Mouse (Mus musculus) Patski (cell line): ENCODE data around the gene Nos1. TPM values are rescaled to one million over a fixed set of nuclear protein-coding genes. Genes with fewer than 3 reads are reported as not detected.

ENCODE experiments used
- ATAC-seq: fragments of 100-300 bp; one replicate; pipeline ENCODE4 v1.8.0; 2021
- CTCF ChIA-PET: fragments of 350-600 bp; sonication (Branson Sonifier 250); formaldehyde crosslinking; loops from one replicate; lab custom pipeline; 2022; ENCODE audit warnings: inconsistent platforms; lab: Charles Lee
- POLR2A ChIA-PET: fragments of 350-600 bp; sonication (Branson Sonifier 250); formaldehyde crosslinking; loops from one replicate; lab custom pipeline; 2022; ENCODE audit warnings: antibody characterized with exemption, inconsistent platforms; lab: Charles Lee
- DNase-seq: peaks from one replicate; pipeline ENCODE4 v3.0.0-alpha.2; 2011; ENCODE audit warnings: low read depth, low spot score
- H3K27me3 ChIP-seq: fragments of 371-371 bp; one replicate; pipeline ENCODE4 v1.5.1; 2021
- CTCF ChIP-seq: fragments of 100-300 bp; IDR thresholded peaks from one replicate; pipeline ENCODE4 v1.5.1; 2021
- in situ Hi-C: fragments of 300-500 bp; cut with MboI; formaldehyde crosslinking; loops from 3 replicates; pipeline ENCODE4 v1.11.1; 2018; ENCODE audit warnings: low pct_unique_long_range_greater_than_20kb, mixed read lengths
- polyA plus RNA-seq: library from polyadenylated mRNA; unstranded; gene quantifications from one replicate; pipeline ENCODE4 v1.2.3, GENCODE M21; 2021

The Nos1 gene
- polyA plus RNA-seq, 1 experiment from 2014 or later = 0.01 TPM

DNA sequence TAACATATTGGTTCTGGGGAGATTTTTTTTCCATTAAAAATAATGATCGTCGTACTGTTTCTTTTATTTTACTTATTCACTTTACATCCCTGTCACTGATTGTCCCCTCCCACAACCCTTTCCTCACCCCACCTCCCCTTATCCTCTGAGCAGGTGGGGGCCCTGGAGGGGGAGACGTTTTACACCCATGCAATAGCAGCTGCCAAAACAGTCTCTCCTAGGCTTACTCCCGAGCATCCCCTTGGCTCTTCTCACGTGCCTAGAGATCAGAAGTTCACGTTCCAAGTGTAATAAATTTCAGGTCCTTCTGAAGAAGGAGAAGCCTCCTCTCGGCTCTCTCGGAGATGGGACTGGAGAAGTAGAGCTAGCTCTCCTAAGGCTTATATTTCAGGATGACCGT, 20.0 kb downstream of the Nos1 start:
- in situ Hi-C loops = no loop called here
- DNase-seq = no peak
- peaks cover 15% of the 10 kb centered on the region for H3K27me3 ChIP-seq
- no peak for TF ChIP-seq CTCF
- ChIA-PET CTCF (no interaction called here), POLR2A (no interaction called here)
- no peak for ATAC-seq

DNA sequence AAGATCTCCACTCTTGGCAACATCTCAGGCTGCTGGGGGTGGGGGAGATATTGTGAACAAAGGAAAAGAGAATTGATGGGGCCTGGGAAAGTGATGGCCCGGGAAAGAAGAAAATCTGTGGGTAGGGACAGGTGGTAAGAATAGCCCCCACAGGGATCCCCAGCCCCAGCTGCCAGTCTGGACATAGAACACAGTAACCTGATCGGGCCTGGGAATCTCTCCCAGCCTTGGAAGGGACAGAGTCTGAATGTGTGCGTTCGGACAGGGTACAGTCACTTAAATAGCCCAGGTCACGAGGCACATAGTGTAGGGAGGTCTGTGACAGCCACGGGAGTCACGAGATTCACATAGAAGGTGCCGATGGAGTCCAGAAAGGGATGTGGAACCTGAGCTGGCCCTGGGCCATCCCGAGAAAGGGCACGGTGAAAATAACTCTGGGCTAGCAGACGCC, 21.3 kb downstream of the Nos1 start:
- in situ Hi-C loops = no loop called here
- H3K27me3 ChIP-seq = peaks cover 11% of the 10 kb centered on the region
- ATAC-seq (no peak), DNase-seq (no peak)
- TF ChIP-seq CTCF = no peak
- ChIA-PET CTCF (no interaction called here), POLR2A (no interaction called here)

DNA sequence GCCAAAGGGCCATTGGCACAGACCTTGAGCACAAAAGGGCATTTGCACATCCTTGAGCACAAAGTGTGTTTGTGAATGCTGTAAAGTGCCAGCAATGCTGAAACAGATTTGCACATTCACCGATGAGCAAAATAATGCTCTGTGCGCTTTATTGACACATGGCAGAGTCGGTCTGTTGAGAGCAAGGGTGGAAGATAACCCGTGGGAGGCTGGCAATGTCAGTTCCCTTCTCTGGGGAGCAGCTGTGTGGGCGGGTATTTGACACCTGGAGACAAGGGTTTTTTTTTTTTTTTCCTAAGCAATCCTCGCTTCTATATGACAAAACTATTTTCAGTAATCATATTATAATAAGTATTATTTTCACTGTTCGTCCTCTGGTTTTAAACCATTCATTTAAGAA, 22.7 kb downstream of the Nos1 start:
- TF ChIP-seq CTCF = no peak
- H3K27me3 ChIP-seq = peaks cover 8% of the 10 kb centered on the region
- in situ Hi-C loops = no loop called here
- CTCF ChIA-PET = no interaction called here
- POLR2A ChIA-PET = no interaction called here
- DNase-seq (no peak), ATAC-seq (no peak)

DNA sequence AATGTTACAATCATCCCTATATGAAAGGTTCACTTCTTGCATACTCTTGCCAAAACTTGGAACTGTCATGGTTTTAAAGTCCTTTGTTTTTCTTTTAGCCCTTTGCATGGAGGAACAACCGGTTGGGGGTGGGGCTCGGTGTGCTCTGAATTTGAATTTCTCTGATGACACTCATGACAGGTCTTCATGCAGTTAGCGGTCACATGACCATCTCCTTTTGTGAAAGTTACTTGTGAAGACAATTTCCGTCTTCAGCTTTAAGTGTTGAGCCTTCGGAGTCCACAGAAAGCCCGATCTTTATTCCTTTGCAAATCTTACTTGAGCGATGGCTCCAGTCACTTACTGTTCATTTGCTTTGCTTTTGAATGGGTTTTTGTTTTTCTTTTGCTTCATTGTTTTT, 30.1 kb downstream of the Nos1 start:
- DNase-seq (no peak), ATAC-seq (no peak)
- POLR2A ChIA-PET = no interaction called here
- CTCF ChIA-PET = no interaction called here
- peaks cover 9% of the 10 kb centered on the region for H3K27me3 ChIP-seq
- TF ChIP-seq CTCF = no peak
- in situ Hi-C loops = no loop called here

DNA sequence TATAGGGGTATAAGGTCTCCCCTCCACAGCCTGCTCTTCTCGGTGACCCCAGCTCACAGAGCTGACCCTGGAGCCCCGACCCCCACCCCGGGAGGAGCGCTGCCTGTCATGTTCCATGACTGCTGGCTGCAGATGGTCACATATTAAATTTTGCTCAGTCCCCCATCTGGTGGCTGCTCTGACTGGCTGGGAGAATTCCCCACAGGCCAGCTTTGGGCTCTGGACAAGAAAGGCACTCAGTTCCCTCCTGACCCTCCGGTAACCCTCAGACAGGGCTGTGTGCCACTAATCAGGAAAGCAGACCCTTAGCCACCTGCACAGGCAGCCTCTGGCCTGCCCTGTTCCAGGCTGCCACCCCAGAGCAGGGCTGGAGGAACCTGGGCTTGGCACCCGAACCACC, 38.0 kb downstream of the Nos1 start:
- ATAC-seq = no peak
- H3K27me3 ChIP-seq = peaks cover 22% of the 10 kb centered on the region
- ChIA-PET POLR2A (no interaction called here), CTCF (interaction anchor here (0.5 kb wide), 1 partner anchor 12 kb away, joined by 3 read pairs; no protein-coding TSS in a partner anchor)
- TF ChIP-seq CTCF = no peak
- DNase-seq = no peak
- in situ Hi-C loops = no loop called here

DNA sequence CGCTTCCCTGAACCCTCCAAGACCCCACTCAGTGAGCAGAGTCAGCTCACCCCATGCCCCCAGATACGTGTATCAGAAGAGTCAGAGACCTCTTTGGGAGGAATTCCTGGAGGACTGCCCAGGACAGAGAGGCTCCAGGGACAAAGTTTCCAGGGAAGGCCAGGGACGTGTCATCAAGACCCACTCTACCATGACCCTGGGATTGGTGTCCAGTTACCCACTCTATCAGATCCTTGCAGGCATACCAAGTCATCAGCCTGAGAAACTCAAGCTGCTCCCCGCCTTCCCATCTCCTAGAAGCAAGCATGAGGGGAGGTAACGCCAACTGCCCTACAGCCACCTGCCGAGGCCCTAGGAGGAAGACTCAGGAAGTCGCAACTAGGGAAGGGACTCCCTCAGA, 39.6 kb downstream of the Nos1 start:
- ATAC-seq (no peak), DNase-seq (no peak)
- TF ChIP-seq CTCF = no peak
- CTCF ChIA-PET = no interaction called here
- peaks cover 21% of the 10 kb centered on the region for H3K27me3 ChIP-seq
- POLR2A ChIA-PET = no interaction called here
- in situ Hi-C loops = no loop called here

DNA sequence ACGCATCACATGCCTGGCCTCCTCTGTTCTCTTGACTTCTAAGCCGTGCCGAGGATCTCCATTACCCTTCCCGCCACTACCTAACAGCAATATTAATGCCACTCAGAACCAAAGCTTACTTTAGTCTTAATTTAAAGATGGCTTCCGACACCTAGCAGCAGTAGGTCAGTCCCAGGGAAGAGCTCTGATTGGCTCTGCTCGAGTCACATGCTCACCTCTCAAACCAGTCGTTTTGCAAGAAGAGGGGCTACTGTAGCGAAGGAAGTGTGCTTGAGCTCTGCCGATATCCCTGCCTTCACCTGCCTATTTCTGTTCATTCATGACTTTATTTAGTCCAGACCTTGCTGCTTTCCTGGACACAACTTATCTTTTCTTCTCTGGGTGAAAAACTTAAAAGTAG, 43.0 kb downstream of the Nos1 start:
- ChIA-PET POLR2A (no interaction called here), CTCF (no interaction called here)
- peaks cover 5% of the 10 kb centered on the region for H3K27me3 ChIP-seq
- TF ChIP-seq CTCF = no peak
- ATAC-seq (no peak), DNase-seq (no peak)
- in situ Hi-C loops = no loop called here

DNA sequence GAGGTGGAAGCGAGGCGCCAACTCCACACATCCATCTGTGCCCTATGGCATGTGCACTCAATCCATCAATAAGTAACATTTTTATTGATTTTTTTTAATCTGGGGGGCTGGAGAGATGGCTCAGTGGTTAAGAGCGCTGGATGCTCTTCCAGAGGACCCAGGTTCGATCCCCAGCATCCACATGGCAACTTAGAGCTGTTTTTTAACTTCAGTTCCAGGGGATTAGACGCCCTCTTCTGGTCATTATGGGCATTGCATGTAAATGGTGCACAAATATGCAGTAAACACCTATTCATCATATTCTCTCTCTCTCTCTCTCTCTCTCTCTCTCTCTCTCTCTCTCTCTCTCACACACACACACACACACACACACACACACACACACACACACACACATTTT, 43.7 kb downstream of the Nos1 start:
- CTCF ChIA-PET = no interaction called here
- no peak for DNase-seq
- H3K27me3 ChIP-seq = peaks cover 5% of the 10 kb centered on the region
- in situ Hi-C loops = no loop called here
- TF ChIP-seq CTCF = no peak
- no peak for ATAC-seq
- POLR2A ChIA-PET = no interaction called here

DNA sequence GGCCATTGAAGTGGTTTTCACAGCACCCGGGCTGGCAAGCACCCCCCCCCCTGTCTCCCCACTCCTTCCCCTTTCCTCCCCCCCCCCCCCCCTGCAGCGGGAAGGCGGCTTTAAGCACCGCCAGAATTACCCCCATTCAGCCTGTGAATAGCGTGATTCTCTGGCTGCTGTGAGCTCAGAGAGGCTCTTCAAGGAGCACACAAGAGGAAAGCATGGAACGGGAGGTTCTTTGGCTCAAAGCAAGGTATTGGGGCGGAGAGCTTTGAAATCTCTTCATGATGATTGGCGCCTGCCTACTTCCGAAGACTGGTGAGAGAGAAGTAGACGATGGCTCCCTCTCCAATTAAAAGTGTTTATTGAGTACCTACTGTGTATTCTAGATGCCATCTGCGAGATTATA, 44.5 kb downstream of the Nos1 start:
- no peak for TF ChIP-seq CTCF
- H3K27me3 ChIP-seq = no peaks in the 10 kb centered on the region
- ATAC-seq (no peak), DNase-seq (no peak)
- in situ Hi-C loops = no loop called here
- ChIA-PET CTCF (interaction anchor here (1.0 kb wide), 1 partner anchor 10 kb away, joined by 3 read pairs; no protein-coding TSS in a partner anchor), POLR2A (no interaction called here)

DNA sequence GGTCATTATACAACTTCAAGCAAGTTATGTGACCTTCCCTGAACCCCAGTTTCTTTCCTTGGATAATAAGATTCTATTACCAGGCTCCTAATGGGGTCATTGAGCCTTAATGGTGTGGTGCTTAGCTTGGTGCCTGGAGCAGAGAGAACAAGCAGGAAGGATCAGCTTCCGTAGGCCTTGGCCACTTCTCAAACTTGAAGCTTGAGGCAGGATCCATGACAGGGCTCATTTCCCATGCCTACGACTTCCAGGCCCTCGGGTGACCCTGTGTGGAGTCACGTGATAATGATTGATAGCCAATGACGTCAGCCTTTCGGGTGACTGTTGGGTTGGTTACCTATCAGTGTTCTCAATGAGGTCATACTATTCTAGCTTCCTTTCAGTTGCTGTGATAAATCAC, 46.5 kb downstream of the Nos1 start:
- in situ Hi-C loops = no loop called here
- POLR2A ChIA-PET = no interaction called here
- H3K27me3 ChIP-seq = no peaks in the 10 kb centered on the region
- ATAC-seq = no peak
- CTCF ChIA-PET = no interaction called here
- no peak for TF ChIP-seq CTCF
- no peak for DNase-seq

DNA sequence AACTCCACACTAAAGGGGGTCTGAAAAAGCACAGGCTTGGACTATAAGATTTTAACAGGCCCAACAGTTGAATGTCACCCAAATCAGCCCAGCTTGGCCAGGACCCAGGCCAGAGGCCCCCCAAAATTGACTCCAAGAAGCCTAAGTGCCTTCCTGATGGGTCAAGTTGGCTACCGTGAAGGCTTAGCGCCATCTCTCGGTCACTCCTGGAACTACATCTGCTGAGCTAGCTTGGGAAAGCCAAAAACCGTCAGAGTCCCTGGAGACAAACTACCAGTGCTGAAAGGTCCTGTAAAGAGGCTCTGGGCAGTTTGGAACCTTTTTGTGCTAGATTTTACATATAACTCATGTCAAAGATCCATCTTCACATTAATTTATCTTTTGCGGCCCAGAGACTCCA, 56.1 kb downstream of the Nos1 start:
- H3K27me3 ChIP-seq = peaks cover 35% of the 10 kb centered on the region
- in situ Hi-C loops = loop anchor here (5.0 kb wide), 1 partner anchor 325 kb away; no protein-coding TSS in a partner anchor
- CTCF ChIA-PET = no interaction called here
- TF ChIP-seq CTCF = peak; percentile 75
- DNase-seq (no peak), ATAC-seq (no peak)
- POLR2A ChIA-PET = no interaction called here

DNA sequence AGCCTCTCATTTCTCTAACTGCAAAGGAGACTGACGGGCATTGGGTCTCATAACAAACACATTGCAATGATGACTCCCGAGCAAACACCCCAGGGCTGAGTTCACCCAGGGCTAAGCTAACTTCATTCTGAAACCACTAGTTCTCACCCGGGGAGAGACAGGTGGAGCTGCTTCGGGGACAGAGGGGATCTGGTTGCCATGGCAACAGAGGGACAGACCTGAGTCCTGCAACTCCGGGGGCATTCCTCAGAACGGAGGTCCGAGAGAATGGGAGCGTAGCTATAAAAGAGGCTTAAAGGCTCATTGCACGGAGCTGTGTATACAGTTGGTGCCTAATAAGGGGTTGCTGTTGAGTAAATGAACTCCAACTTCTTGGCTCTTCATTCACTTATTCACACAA, 56.9 kb downstream of the Nos1 start:
- CTCF ChIA-PET = no interaction called here
- DNase-seq (no peak), ATAC-seq (no peak)
- TF ChIP-seq CTCF = no peak
- POLR2A ChIA-PET = no interaction called here
- H3K27me3 ChIP-seq = peaks cover 39% of the 10 kb centered on the region
- in situ Hi-C loops = loop anchor here (5.0 kb wide), 1 partner anchor 325 kb away; no protein-coding TSS in a partner anchor
